Mouse (Mus musculus) kidney, adult 18-20 months (tissue): ENCODE results near the gene Pdhx.

ENCODE experiments used
- DNase-seq: peaks from one replicate; pipeline ENCODE4 v3.0.0; 2021

Gene Pdhx

GRCm38 (mm10) chr2:102986964-102987707, 86.2 kb downstream of the Pdhx start:
- DNase-seq = no peak

- DNase-seq = no peak
These were observed 86.9 kb downstream of the Pdhx start for GRCm38 (mm10) chr2:102986424-102986823.

GRCm38 (mm10) chr2:102982822-102983221, 90.5 kb downstream of the Pdhx start:
- no peak for DNase-seq

GRCm38 (mm10) chr2:102981446-102982314, 91.6 kb downstream of the Pdhx start:
- no peak for DNase-seq

GRCm38 (mm10) chr2:102980870-102981269, 92.4 kb downstream of the Pdhx start:
- DNase-seq = no peak

- no peak for DNase-seq
These were observed 93.8 kb downstream of the Pdhx start for GRCm38 (mm10) chr2:102979519-102979918.

GRCm38 (mm10) chr2:102979112-102979511, 94.2 kb downstream of the Pdhx start:
- no peak for DNase-seq

- no peak for DNase-seq
These were observed 97.9 kb downstream of the Pdhx start for GRCm38 (mm10) chr2:102975358-102975945.

GRCm38 (mm10) chr2:102973115-102973514, 100.2 kb downstream of the Pdhx start:
- no peak for DNase-seq

GRCm38 (mm10) chr2:102972575-102972974, 100.7 kb downstream of the Pdhx start:
- no peak for DNase-seq

GRCm38 (mm10) chr2:102971951-102972350, 101.4 kb downstream of the Pdhx start:
- no peak for DNase-seq
